Mouse (Mus musculus): ENCODE results near the gene Gm49369. TPM values are rescaled to one million over a fixed set of nuclear protein-coding genes. Genes with fewer than 3 reads are reported as not detected.
A peak's percentile ranks its signal among the peaks of the same experiment; 100 is the strongest.
"Not testable (repeated sequence)": the region's sequence is repeated elsewhere in the genome, so short reads cannot be mapped to it uniquely, and the experiment has no call there.

Gene Gm49369
- polyA plus RNA-seq, 1 experiment from 2014 or later = not detected

DNA sequence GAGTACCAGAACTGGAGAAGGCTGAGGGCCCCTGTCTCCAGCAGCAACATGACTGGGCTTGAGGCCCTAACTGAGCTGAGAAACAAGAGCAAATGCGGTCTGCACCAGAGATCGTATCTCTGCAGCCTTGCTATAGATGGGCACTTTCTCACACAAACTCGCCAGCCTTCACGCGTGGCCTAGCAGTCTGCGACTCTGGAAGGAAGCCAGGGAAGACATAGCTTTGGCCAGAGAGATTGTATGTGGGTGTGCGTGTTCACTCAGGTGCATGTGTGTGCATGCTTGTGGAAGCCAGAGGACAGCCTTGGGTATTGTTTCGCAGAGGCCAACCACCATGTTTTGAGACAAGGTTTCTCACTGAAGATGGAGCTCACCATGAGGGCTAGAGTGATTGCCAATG, 26.2 kb upstream of the Gm49369 start:
- no peaks in the 10 kb centered on the region for H3K9me3 ChIP-seq (ENCODE audit: control insufficient read depth)
- no peak for ATAC-seq
- no peak overlapping the region for H3K4me2 ChIP-seq (replicated peaks; ENCODE audit: low read depth)
- no peaks in the 10 kb centered on the region for H3K36me3 ChIP-seq (ENCODE audit: control insufficient read depth, insufficient read depth)
- H3K4me3 ChIP-seq (ENCODE audit: low read depth, low read length) = no peak overlapping the region
- no peaks in the 10 kb centered on the region for H3K4me1 ChIP-seq (replicated peaks; ENCODE audit: control insufficient read depth, insufficient read depth, low read length)
- H3K27me3 ChIP-seq (replicated peaks; ENCODE audit: control insufficient read depth, insufficient read depth, low read length) = no peaks in the 10 kb centered on the region
- WGBS = 95% methylated on average over 8 of the region's 8 CpGs
- TF ChIP-seq CTCF (IDR thresholded peaks at IDR 0.05; ENCODE audit: low read depth) = no peak
- no peak overlapping the region for H3K9ac ChIP-seq (ENCODE audit: low read depth, low read length)
- no peak overlapping the region for H3K27ac ChIP-seq (ENCODE audit: low read depth, low read length)

DNA sequence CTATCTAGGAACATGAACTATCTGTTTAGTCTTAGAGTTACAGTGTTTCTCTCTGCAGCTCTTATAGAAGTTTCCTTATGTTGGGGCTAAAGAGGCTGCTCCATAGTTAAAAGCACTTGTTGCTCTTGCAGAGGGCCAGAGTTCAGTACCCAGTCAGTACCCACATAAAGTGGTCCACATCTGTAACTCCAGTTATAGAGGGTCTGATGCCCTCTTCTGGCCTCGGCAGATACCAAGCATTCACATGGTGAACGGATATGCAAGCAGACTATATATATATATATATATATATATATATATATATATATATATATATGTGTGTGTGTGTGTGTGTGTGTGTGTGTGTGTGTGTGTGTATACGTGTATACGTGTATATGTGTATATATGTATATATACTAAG, 25.5 kb upstream of the Gm49369 start:
- Histone ChIP-seq H3K27ac (ENCODE audit: low read depth, low read length) (no peak overlapping the region), H3K9ac (ENCODE audit: low read depth, low read length) (no peak overlapping the region), H3K4me1 (replicated peaks; ENCODE audit: control insufficient read depth, insufficient read depth, low read length) (no peaks in the 10 kb centered on the region), H3K27me3 (replicated peaks; ENCODE audit: control insufficient read depth, insufficient read depth, low read length) (no peaks in the 10 kb centered on the region), H3K4me2 (replicated peaks; ENCODE audit: low read depth) (no peak overlapping the region), H3K4me3 (ENCODE audit: low read depth, low read length) (no peak overlapping the region), H3K36me3 (ENCODE audit: control insufficient read depth, insufficient read depth) (no peaks in the 10 kb centered on the region), H3K9me3 (ENCODE audit: control insufficient read depth) (no peaks in the 10 kb centered on the region)
- peak; percentile 18; the same call in 1 of the 2 replicates for TF ChIP-seq CTCF (IDR thresholded peaks at IDR 0.05; ENCODE audit: low read depth)
- WGBS = 72% methylated on average over 4 of the region's 4 CpGs
- no peak for ATAC-seq

- not testable (repeated sequence) for H3K4me1 ChIP-seq (replicated peaks; ENCODE audit: control insufficient read depth, insufficient read depth, low read length); H3K9ac ChIP-seq (ENCODE audit: low read depth, low read length); H3K9me3 ChIP-seq (ENCODE audit: control insufficient read depth); H3K27ac ChIP-seq (ENCODE audit: low read depth, low read length); H3K4me3 ChIP-seq (ENCODE audit: low read depth, low read length); H3K27me3 ChIP-seq (replicated peaks; ENCODE audit: control insufficient read depth, insufficient read depth, low read length); ATAC-seq; H3K4me2 ChIP-seq (replicated peaks; ENCODE audit: low read depth); H3K36me3 ChIP-seq (ENCODE audit: control insufficient read depth, insufficient read depth)
- WGBS = 94% methylated on average over 5 of the region's 5 CpGs
Observed at GRCm38 (mm10) chr7:142405134-142405533, 22.7 kb upstream of the Gm49369 start.

GRCm38 (mm10) chr7:142403591-142403990, 21.1 kb upstream of the Gm49369 start:
- ATAC-seq = no peak
- TF ChIP-seq CTCF (IDR thresholded peaks at IDR 0.05; ENCODE audit: low read depth) = no peak
- H3K27ac ChIP-seq (ENCODE audit: low read depth, low read length) = no peak overlapping the region
- no peak overlapping the region for H3K4me3 ChIP-seq (ENCODE audit: low read depth, low read length)
- H3K4me2 ChIP-seq (replicated peaks; ENCODE audit: low read depth) = no peak overlapping the region
- H3K9me3 ChIP-seq (ENCODE audit: control insufficient read depth) = no peaks in the 10 kb centered on the region
- no peaks in the 10 kb centered on the region for H3K4me1 ChIP-seq (replicated peaks; ENCODE audit: control insufficient read depth, insufficient read depth, low read length)
- 60% methylated on average over 4 of the region's 4 CpGs for WGBS
- no peaks in the 10 kb centered on the region for H3K27me3 ChIP-seq (replicated peaks; ENCODE audit: control insufficient read depth, insufficient read depth, low read length)
- H3K9ac ChIP-seq (ENCODE audit: low read depth, low read length) = no peak overlapping the region
- no peaks in the 10 kb centered on the region for H3K36me3 ChIP-seq (ENCODE audit: control insufficient read depth, insufficient read depth)

GRCm38 (mm10) chr7:142400750-142401142, 18.3 kb upstream of the Gm49369 start:
- Histone ChIP-seq H3K36me3 (ENCODE audit: control insufficient read depth, insufficient read depth) (no peaks in the 10 kb centered on the region), H3K27ac (ENCODE audit: low read depth, low read length) (no peak overlapping the region), H3K9ac (ENCODE audit: low read depth, low read length) (no peak overlapping the region), H3K4me2 (replicated peaks; ENCODE audit: low read depth) (no peak overlapping the region), H3K4me3 (ENCODE audit: low read depth, low read length) (no peak overlapping the region), H3K4me1 (replicated peaks; ENCODE audit: control insufficient read depth, insufficient read depth, low read length) (no peaks in the 10 kb centered on the region), H3K9me3 (ENCODE audit: control insufficient read depth) (no peaks in the 10 kb centered on the region), H3K27me3 (replicated peaks; ENCODE audit: control insufficient read depth, insufficient read depth, low read length) (no peaks in the 10 kb centered on the region)
- no peak for TF ChIP-seq CTCF (IDR thresholded peaks at IDR 0.05; ENCODE audit: low read depth)
- WGBS = 56% methylated on average over 7 of the region's 7 CpGs
- no peak for ATAC-seq

DNA sequence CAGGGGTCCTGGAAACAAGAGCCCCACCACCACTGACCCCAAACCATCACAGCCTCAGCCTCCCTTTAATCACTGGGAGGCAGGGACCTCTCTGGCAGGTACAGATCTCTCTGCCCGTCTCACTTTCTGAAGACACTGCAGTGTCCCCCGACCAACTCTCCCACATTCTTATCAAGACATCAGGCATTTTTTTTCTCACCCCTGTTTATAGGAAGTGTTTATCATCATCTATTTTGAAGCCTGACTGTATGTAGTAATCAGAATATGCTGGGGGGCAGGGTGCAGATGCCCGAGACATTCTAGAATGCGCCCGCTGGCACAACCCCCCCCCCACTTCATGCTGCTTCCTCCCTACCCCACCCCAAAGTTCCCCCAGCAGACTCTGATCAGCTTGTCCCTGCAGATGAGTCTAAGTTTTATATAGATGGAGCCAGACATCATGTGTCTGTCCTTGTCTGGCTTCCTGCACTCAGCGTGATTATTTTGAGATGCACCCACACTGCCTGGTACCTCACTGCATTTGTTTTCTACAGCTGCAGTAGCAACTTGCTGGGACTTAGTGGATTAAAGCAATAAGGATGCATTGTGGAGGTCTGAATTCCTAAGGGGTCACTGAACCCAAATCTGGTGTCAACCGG, 17.8 kb upstream of the Gm49369 start:
- Histone ChIP-seq H3K27me3 (replicated peaks; ENCODE audit: control insufficient read depth, insufficient read depth, low read length) (no peaks in the 10 kb centered on the region), H3K4me1 (replicated peaks; ENCODE audit: control insufficient read depth, insufficient read depth, low read length) (no peaks in the 10 kb centered on the region), H3K9ac (ENCODE audit: low read depth, low read length) (no peak overlapping the region), H3K4me3 (ENCODE audit: low read depth, low read length) (no peak overlapping the region), H3K27ac (ENCODE audit: low read depth, low read length) (no peak overlapping the region), H3K36me3 (ENCODE audit: control insufficient read depth, insufficient read depth) (no peaks in the 10 kb centered on the region), H3K9me3 (ENCODE audit: control insufficient read depth) (no peaks in the 10 kb centered on the region), H3K4me2 (replicated peaks; ENCODE audit: low read depth) (no peak overlapping the region)
- ATAC-seq = no peak
- WGBS = 66% methylated on average over 7 of the region's 7 CpGs
- TF ChIP-seq CTCF (IDR thresholded peaks at IDR 0.05; ENCODE audit: low read depth) = no peak

DNA sequence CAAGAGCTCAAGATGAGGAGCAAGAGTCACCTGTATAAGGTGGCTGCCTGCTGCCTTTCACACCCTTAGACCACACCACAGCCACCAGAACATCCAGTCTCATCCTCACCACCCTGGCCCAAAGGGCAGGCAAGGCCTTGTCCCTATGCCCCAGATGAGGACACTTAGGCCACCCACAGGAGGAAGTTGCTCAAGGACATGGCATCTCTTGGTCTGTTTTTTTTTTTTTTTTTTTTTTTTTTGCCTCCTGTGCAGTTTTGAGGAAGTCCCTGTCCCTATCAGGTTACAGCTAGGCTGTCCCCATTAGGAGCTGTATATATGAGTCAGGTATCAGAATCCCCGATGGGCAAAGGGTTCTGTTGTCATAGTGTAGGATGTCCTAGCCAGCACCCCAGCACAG, 16.8 kb upstream of the Gm49369 start:
- Histone ChIP-seq H3K27me3 (replicated peaks; ENCODE audit: control insufficient read depth, insufficient read depth, low read length) (no peaks in the 10 kb centered on the region), H3K27ac (ENCODE audit: low read depth, low read length) (no peak overlapping the region), H3K4me2 (replicated peaks; ENCODE audit: low read depth) (no peak overlapping the region), H3K9me3 (ENCODE audit: control insufficient read depth) (no peaks in the 10 kb centered on the region), H3K4me1 (replicated peaks; ENCODE audit: control insufficient read depth, insufficient read depth, low read length) (no peaks in the 10 kb centered on the region), H3K36me3 (ENCODE audit: control insufficient read depth, insufficient read depth) (no peaks in the 10 kb centered on the region), H3K9ac (ENCODE audit: low read depth, low read length) (no peak overlapping the region), H3K4me3 (ENCODE audit: low read depth, low read length) (no peak overlapping the region)
- WGBS = 73% methylated on average over 1 of the region's 1 CpGs
- TF ChIP-seq CTCF (IDR thresholded peaks at IDR 0.05; ENCODE audit: low read depth) = no peak
- ATAC-seq = no peak
